Mouse (Mus musculus): Measurements from ENCODE around the gene Hnrnpf. TPM values are rescaled to one million over a fixed set of nuclear protein-coding genes. Genes with fewer than 3 reads are reported as not detected.

Gene Hnrnpf
- polyA plus RNA-seq, 1 experiment from 2014 or later: 822 TPM

DNA sequence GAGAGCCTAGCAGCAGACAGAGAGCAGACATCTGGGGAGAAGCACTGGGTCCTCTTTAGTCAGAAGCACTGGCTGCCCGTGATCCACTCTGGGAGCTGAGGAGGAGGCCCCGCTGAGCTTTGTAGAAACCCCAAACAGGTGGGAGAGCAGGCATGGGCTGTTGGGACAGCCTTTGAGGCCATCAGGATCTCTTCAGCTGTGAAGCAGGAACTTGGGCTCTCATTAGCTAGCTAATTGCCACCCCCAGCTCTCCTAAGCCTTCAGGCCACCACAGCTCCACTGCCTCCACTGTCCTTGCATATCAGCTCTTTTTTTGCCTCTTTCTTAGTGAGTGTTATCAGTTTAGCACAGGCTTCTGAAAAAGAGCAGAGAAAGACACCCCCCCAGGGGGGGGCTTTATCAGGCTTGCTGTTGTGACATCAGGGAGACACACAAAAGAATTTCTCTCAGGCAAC is 11.5 kb upstream of the Hnrnpf start:
- no peak overlapping the region for H3K4me2 ChIP-seq (ENCODE audit: low read depth, low read length)
- peak; percentile 43; the same call in 1 of the 2 replicates for ATAC-seq
- peaks cover 5% of the 10 kb centered on the region; the same call in 1 of the 2 replicates for H3K4me1 ChIP-seq (ENCODE audit: control insufficient read depth, insufficient read depth, low read length)
- H3K27me3 ChIP-seq (replicated peaks; ENCODE audit: control insufficient read depth, insufficient read depth, low read length): no peaks in the 10 kb centered on the region
- 75% methylated on average over 2 of the region's 2 CpGs for WGBS
- no peaks in the 10 kb centered on the region for H3K9me3 ChIP-seq (ENCODE audit: control insufficient read depth, low read length)
- no peak overlapping the region for H3K27ac ChIP-seq (ENCODE audit: low read length)
- no peaks in the 10 kb centered on the region for H3K36me3 ChIP-seq (ENCODE audit: control insufficient read depth, insufficient read depth, low read length)
- H3K9ac ChIP-seq (ENCODE audit: low read depth, low read length): peak overlapping the region; percentile 1; the same call in 1 of the 2 replicates
- no peak overlapping the region for H3K4me3 ChIP-seq (ENCODE audit: low read length)

DNA sequence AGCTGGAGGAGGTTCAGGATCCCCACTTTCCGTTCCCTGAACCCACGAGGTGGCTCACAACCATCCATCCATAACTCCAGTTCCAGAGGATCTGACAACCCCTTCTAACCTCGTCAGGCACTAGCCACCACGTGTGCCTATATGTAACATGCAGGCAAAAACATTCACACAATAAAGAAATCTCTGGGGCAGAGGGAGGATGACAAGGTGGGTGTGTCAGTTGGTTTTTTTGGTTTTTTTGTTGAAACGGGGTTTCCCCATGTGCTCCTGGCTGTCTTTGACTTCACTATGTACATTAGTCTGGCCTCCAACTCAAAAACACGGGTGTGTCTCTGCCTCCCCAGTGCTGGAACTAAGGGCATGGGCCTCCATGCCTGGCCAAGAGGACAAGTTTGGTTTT is 9.9 kb upstream of the Hnrnpf start:
- ATAC-seq: no peak

DNA sequence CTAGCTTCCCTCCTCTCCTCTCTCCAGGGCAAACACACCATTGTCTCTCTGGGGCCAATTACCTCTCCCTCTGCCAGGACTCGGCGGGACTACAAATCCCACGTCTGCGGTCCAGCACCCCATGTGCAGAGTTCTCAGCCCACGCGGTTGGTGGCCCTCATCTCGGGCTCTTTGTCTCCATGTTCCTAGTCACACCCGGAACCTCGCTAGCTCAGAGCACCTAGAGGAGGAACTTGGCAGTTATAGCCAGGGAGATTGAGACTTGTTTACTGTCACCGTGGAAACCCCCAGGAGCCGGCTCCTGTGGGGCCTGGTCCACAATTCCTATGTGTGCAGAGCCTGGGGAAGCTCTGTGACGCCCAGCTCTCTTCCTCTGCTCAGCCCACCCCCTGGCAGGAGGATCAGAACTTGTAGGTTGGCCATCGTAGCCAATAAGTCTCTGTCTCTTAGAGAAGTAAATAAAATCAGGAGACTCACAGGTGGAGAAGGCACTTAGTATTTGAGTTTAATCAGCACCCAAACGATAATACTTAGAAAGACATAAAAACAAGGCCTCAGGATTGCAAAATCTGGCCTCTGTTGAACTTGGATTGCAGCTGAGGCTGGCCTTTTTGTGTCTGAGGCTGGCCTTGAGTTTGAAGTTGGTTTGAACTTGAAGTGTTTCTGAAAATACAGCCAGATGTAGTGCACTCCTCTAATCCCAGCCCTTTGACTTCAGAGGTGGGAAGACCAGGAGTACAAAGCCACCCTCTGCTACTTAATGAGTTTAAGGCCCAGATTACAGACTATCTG is 8.6 kb upstream of the Hnrnpf start:
- Histone ChIP-seq H3K4me2 (ENCODE audit: low read depth, low read length) (0 out of 2 replicates have a peak overlapping the region, but pooled peaks have one; percentile 38), H3K27me3 (replicated peaks; ENCODE audit: control insufficient read depth, insufficient read depth, low read length) (no peaks in the 10 kb centered on the region), H3K9me3 (ENCODE audit: control insufficient read depth, low read length) (no peaks in the 10 kb centered on the region), H3K4me3 (ENCODE audit: low read length) (peak overlapping the region; percentile 22; the same call in 1 of the 2 replicates), H3K36me3 (ENCODE audit: control insufficient read depth, insufficient read depth, low read length) (no peaks in the 10 kb centered on the region), H3K4me1 (ENCODE audit: control insufficient read depth, insufficient read depth, low read length) (peaks cover 5% of the 10 kb centered on the region; the same call in 1 of the 2 replicates), H3K27ac (ENCODE audit: low read length) (no peak overlapping the region), H3K9ac (ENCODE audit: low read depth, low read length) (peak overlapping the region; percentile 38; the same call in 1 of the 2 replicates)
- ATAC-seq: peak; percentile 73
- WGBS: 44% methylated on average over 14 of the region's 14 CpGs

More for the DNA sequence above, 9.9 kb upstream of the Hnrnpf start:
- H3K27me3 ChIP-seq (replicated peaks; ENCODE audit: control insufficient read depth, insufficient read depth, low read length): no peaks in the 10 kb centered on the region
- peaks cover 5% of the 10 kb centered on the region; the same call in 1 of the 2 replicates for H3K4me1 ChIP-seq (ENCODE audit: control insufficient read depth, insufficient read depth, low read length)
- H3K4me2 ChIP-seq (ENCODE audit: low read depth, low read length): no peak overlapping the region
- H3K4me3 ChIP-seq (ENCODE audit: low read length): no peak overlapping the region
- 84% methylated on average over 6 of the region's 6 CpGs for WGBS
- H3K27ac ChIP-seq (ENCODE audit: low read length): no peak overlapping the region
- H3K9me3 ChIP-seq (ENCODE audit: control insufficient read depth, low read length): no peaks in the 10 kb centered on the region
- no peaks in the 10 kb centered on the region for H3K36me3 ChIP-seq (ENCODE audit: control insufficient read depth, insufficient read depth, low read length)
- H3K9ac ChIP-seq (ENCODE audit: low read depth, low read length): no peak overlapping the region

DNA sequence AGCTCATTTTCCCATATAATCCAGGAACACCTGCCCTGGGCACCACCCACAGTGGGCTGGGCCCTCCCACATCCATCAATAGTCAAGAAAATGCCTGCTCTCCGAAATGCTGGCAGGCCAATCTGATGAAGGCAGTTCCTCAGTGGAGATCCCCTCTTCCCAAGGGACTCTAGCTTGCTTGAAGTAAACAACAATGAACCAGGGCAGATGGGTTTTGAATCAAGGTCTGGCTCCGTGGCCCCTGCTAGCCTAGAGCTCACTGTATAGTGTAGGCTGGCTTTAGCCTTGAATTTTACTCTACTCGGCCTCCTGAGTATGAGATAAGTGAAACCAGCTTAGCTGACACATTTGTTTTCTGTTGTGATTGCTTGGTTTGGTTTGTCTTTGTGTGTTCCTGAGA is 7.7 kb upstream of the Hnrnpf start:
- H3K36me3 ChIP-seq (ENCODE audit: control insufficient read depth, insufficient read depth, low read length): no peaks in the 10 kb centered on the region
- H3K27ac ChIP-seq (ENCODE audit: low read length): no peak overlapping the region
- H3K27me3 ChIP-seq (replicated peaks; ENCODE audit: control insufficient read depth, insufficient read depth, low read length): no peaks in the 10 kb centered on the region
- H3K9ac ChIP-seq (ENCODE audit: low read depth, low read length): no peak overlapping the region
- H3K4me3 ChIP-seq (ENCODE audit: low read length): no peak overlapping the region
- no peaks in the 10 kb centered on the region for H3K9me3 ChIP-seq (ENCODE audit: control insufficient read depth, low read length)
- peaks cover 5% of the 10 kb centered on the region; the same call in 1 of the 2 replicates for H3K4me1 ChIP-seq (ENCODE audit: control insufficient read depth, insufficient read depth, low read length)
- 71% methylated on average over 3 of the region's 3 CpGs for WGBS
- H3K4me2 ChIP-seq (ENCODE audit: low read depth, low read length): no peak overlapping the region
- ATAC-seq: no peak

DNA sequence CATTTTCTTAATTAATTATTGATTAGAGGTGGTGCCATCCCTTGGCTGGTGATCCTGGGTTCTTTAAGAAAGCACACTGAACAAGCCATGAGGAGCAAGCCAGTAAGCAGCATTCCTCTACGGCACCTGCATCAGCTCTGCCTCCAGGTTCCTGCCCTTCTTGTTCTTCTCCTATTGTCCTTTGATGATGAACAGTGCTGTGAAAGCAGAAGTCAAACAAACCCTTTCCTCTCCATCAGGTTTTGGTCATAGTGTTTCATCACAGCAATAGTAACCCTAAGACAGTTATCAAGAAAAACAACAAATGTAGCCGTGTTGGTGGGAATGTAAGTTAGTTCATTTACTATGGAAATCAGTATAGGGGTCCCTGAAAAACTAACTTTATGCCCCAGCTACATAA is 6.7 kb upstream of the Hnrnpf start:
- no peak overlapping the region for H3K4me2 ChIP-seq (ENCODE audit: low read depth, low read length)
- H3K36me3 ChIP-seq (ENCODE audit: control insufficient read depth, insufficient read depth, low read length): no peaks in the 10 kb centered on the region
- no peak overlapping the region for H3K4me3 ChIP-seq (ENCODE audit: low read length)
- 79% methylated on average over 2 of the region's 2 CpGs for WGBS
- peaks cover 5% of the 10 kb centered on the region; the same call in 1 of the 2 replicates for H3K4me1 ChIP-seq (ENCODE audit: control insufficient read depth, insufficient read depth, low read length)
- no peak for ATAC-seq
- no peak overlapping the region for H3K27ac ChIP-seq (ENCODE audit: low read length)
- H3K9me3 ChIP-seq (ENCODE audit: control insufficient read depth, low read length): no peaks in the 10 kb centered on the region
- H3K9ac ChIP-seq (ENCODE audit: low read depth, low read length): no peak overlapping the region
- no peaks in the 10 kb centered on the region for H3K27me3 ChIP-seq (replicated peaks; ENCODE audit: control insufficient read depth, insufficient read depth, low read length)

DNA sequence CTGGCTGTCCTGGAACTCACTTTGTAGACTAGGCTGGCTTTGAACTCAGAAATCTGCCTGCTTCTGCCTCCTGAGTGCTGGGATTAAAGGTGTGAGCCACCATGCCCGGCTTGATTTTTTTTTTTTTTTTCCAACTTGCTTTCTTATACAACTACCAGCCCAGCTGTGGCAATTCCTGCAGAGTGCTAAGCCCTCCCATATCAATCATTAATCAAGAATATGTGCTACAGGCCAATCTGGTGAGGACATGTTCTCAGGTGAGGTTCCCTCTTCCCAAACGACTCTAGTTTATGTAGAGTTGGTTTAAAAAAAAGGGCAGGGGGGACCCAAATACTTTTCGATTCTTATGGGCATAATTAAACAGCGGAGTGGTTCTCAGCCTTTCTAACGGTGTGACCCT is 2.3 kb upstream of the Hnrnpf start:
- 61% methylated on average over 5 of the region's 5 CpGs for WGBS
- no peaks in the 10 kb centered on the region for H3K36me3 ChIP-seq (ENCODE audit: control insufficient read depth, insufficient read depth, low read length)
- no peak overlapping the region for H3K4me2 ChIP-seq (ENCODE audit: low read depth, low read length)
- no peak overlapping the region for H3K4me3 ChIP-seq (ENCODE audit: low read length)
- no peaks in the 10 kb centered on the region for H3K9me3 ChIP-seq (ENCODE audit: control insufficient read depth, low read length)
- no peaks in the 10 kb centered on the region for H3K4me1 ChIP-seq (ENCODE audit: control insufficient read depth, insufficient read depth, low read length)
- no peak overlapping the region for H3K27ac ChIP-seq (ENCODE audit: low read length)
- no peaks in the 10 kb centered on the region for H3K27me3 ChIP-seq (replicated peaks; ENCODE audit: control insufficient read depth, insufficient read depth, low read length)
- H3K9ac ChIP-seq (ENCODE audit: low read depth, low read length): no peak overlapping the region
- 0 out of 2 replicates have a peak, but pooled peaks have one; percentile 44 for ATAC-seq

DNA sequence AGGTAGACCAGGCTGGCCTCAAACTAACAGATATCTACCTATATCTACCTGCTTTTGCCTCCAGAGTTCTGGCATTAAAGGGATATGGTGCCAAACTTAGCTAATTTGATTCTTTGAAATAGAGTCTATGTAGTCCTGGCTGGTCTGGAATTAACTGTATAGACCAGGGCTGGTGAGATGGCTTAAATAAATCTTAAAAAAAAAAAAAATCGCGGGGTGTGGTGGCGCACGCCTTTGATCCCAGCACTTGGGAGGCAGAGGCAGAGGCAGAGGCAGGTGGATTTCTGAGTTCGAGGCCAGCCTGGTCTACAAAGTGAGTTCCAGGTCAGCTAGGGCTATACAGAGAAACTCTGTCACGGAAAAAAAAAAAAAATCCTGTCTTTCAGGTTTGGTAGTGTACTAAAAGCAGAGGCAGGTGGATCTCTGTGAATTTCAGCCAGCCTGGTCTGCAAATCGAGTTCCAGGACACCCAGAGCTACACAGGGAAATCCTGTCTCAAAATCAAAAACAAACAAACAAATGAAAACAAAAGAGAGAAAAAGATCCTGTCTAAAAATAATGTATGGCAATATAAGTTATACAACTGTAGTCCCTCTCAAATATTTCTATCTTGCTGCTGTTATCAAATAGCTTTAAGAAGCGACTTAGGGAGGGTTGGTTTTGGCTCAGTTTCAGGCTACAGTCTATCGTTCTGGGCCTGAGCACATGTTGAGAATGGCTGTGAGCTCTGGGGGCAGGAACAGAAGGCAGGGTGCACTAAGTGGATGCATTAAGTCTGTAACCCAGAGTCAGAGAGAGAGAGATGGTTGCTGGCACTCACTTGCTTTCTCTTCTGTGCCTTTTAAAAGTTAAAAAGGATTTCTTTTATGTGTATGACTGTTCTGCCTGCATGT is 1.6 kb downstream of the Hnrnpf start:
- Histone ChIP-seq H3K4me3 (ENCODE audit: low read length) (no peak overlapping the region), H3K27me3 (replicated peaks; ENCODE audit: control insufficient read depth, insufficient read depth, low read length) (no peaks in the 10 kb centered on the region), H3K9ac (ENCODE audit: low read depth, low read length) (no peak overlapping the region), H3K36me3 (ENCODE audit: control insufficient read depth, insufficient read depth, low read length) (no peaks in the 10 kb centered on the region), H3K9me3 (ENCODE audit: control insufficient read depth, low read length) (no peaks in the 10 kb centered on the region), H3K27ac (ENCODE audit: low read length) (no peak overlapping the region), H3K4me2 (ENCODE audit: low read depth, low read length) (no peak overlapping the region), H3K4me1 (ENCODE audit: control insufficient read depth, insufficient read depth, low read length) (no peaks in the 10 kb centered on the region)
- no peak for ATAC-seq
- WGBS: 70% methylated on average over 9 of the region's 9 CpGs

DNA sequence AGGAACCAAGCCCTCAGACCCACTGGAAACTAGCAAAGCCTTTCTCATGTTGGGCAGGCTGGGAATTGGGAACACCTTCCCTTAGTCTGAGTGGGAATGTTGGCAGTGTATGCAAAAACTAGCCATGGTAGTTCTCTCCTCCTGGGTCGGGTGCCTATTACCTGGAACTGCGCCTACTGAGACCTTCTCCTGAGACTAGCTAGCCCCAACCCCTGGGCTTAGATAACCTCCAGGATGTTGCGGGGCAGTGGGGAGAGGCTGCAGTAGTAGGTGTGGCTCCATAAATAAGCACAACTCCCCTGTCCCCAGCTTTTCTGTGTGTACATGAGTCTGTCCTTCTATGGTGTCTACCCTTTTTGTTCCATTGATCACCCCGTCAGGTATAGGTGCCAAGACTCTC is 2.4 kb downstream of the Hnrnpf start:
- no peak for ATAC-seq
- H3K4me1 ChIP-seq (ENCODE audit: control insufficient read depth, insufficient read depth, low read length): no peaks in the 10 kb centered on the region
- H3K27me3 ChIP-seq (replicated peaks; ENCODE audit: control insufficient read depth, insufficient read depth, low read length): no peaks in the 10 kb centered on the region
- WGBS: 72% methylated on average over 4 of the region's 4 CpGs
- H3K4me2 ChIP-seq (ENCODE audit: low read depth, low read length): no peak overlapping the region
- no peak overlapping the region for H3K9ac ChIP-seq (ENCODE audit: low read depth, low read length)
- H3K27ac ChIP-seq (ENCODE audit: low read length): no peak overlapping the region
- H3K9me3 ChIP-seq (ENCODE audit: control insufficient read depth, low read length): no peaks in the 10 kb centered on the region
- H3K36me3 ChIP-seq (ENCODE audit: control insufficient read depth, insufficient read depth, low read length): no peaks in the 10 kb centered on the region
- H3K4me3 ChIP-seq (ENCODE audit: low read length): no peak overlapping the region

DNA sequence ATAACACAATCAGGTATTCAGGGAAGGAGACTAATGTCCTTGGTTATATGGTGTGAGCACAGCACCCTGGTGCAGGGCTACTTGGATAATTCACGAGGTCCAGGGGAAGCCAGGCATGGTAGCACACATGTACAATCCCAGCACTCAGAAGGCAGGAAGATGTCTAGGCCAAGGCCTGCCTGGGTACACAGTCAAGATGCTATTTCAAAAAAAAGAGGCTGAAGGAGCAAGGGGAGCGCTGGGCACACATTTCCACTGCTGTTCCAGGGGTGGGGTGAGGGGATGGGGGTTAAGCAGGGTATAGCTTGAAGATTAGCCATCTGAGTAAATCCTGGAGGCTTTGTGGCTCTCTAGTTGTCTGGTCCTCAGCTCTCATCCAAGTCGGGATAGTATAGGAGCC is 3.7 kb downstream of the Hnrnpf start:
- Histone ChIP-seq H3K4me1 (ENCODE audit: control insufficient read depth, insufficient read depth, low read length) (peaks cover 2% of the 10 kb centered on the region), H3K36me3 (ENCODE audit: control insufficient read depth, insufficient read depth, low read length) (no peaks in the 10 kb centered on the region), H3K4me2 (ENCODE audit: low read depth, low read length) (no peak overlapping the region), H3K27me3 (replicated peaks; ENCODE audit: control insufficient read depth, insufficient read depth, low read length) (no peaks in the 10 kb centered on the region), H3K9ac (ENCODE audit: low read depth, low read length) (no peak overlapping the region), H3K27ac (ENCODE audit: low read length) (no peak overlapping the region), H3K9me3 (ENCODE audit: control insufficient read depth, low read length) (no peaks in the 10 kb centered on the region), H3K4me3 (ENCODE audit: low read length) (no peak overlapping the region)
- 85% methylated on average over 3 of the region's 3 CpGs for WGBS
- no peak for ATAC-seq

All from intestine, embryonic 16.5 days (tissue).